Mouse (Mus musculus): ENCODE data around the gene Arhgef3. TPM values are rescaled to one million over a fixed set of nuclear protein-coding genes. Genes with fewer than 3 reads are reported as not detected.

The Arhgef3 gene
- 1.9 and 2.6 TPM in 2 replicates for polyA plus RNA-seq (2012; rRNA removed)
- 5.3 and 5.4 TPM in 2 replicates for polyA plus RNA-seq (2014; fragmentation: Nextera tagmentation; extraction: Ambion mirVana)

GRCm38 (mm10) chr14:27114362-27115274, at the start of gene Arhgef3:
Arhgef3 (plus strand) TSS chr14:27114899.
- peak; percentile 51; the same call in 1 of the 2 replicates for ATAC-seq (ENCODE audit: insufficient read depth)
- TF ChIP-seq CTCF (IDR thresholded peaks at IDR 0.05; ENCODE audit: low read depth) (no peak), EP300 (IDR thresholded peaks at IDR 0.05; ENCODE audit: low read depth) (no peak)
- Histone ChIP-seq H3K27ac (no peak within 1 kb of the TSS), H3K9me3 (ENCODE audit: control insufficient read depth, low read length) (no peaks in the 10 kb centered on the region), H3K4me1 (replicated peaks; ENCODE audit: control insufficient read depth in 2 of 2, insufficient read depth in 2 of 2, low read length in 1 of 2) (no peaks in the 10 kb centered on the region), H3K9ac (replicated peaks) (no peak within 1 kb of the TSS), H3K4me3 (ENCODE audit: insufficient read depth in 1 of 2, low read depth in 2 of 2, low read length in 2 of 2) (peak within 1 kb of the TSS; percentile 38 to 47), H3K4me2 (ENCODE audit: low read depth) (peak within 1 kb of the TSS; percentile 62), H3K36me3 (replicated peaks; ENCODE audit: control insufficient read depth, insufficient read depth, low read depth) (no peaks in the 10 kb centered on the region), H3K27me3 (ENCODE audit: control insufficient read depth, insufficient read depth, low read length) (peaks cover 11% of the 10 kb centered on the region)
- WGBS (ENCODE audit: insufficient replicate concordance), result 2% methylated on average over 56 of the region's 58 CpGs
- DNase-seq (ENCODE audit: low read depth in 3 of 3, low spot score in 3 of 3), result no peak

GRCm38 (mm10) chr14:27066171-27066929, 48.3 kb upstream of the Arhgef3 start:
- Histone ChIP-seq H3K4me2 (ENCODE audit: low read depth) (no peak overlapping the region), H3K27me3 (ENCODE audit: control insufficient read depth, insufficient read depth, low read length) (peaks cover 2% of the 10 kb centered on the region; the same call in 1 of the 2 replicates), H3K9ac (replicated peaks) (no peak overlapping the region), H3K4me1 (replicated peaks; ENCODE audit: control insufficient read depth in 2 of 2, insufficient read depth in 2 of 2, low read length in 1 of 2) (no peaks in the 10 kb centered on the region), H3K27ac (no peak overlapping the region), H3K36me3 (replicated peaks; ENCODE audit: control insufficient read depth, insufficient read depth, low read depth) (no peaks in the 10 kb centered on the region), H3K4me3 (ENCODE audit: insufficient read depth in 1 of 2, low read depth in 2 of 2, low read length in 2 of 2) (no peak overlapping the region), H3K9me3 (ENCODE audit: control insufficient read depth, low read length) (no peaks in the 10 kb centered on the region)
- DNase-seq (ENCODE audit: low read depth in 3 of 3, low spot score in 3 of 3) (no peak), ATAC-seq (ENCODE audit: insufficient read depth) (no peak)
- TF ChIP-seq EP300 (IDR thresholded peaks at IDR 0.05; ENCODE audit: low read depth), result no peak
- no peak for TF ChIP-seq CTCF (IDR thresholded peaks at IDR 0.05; ENCODE audit: low read depth)
- WGBS (ENCODE audit: insufficient replicate concordance), result 9% methylated on average over 9 of the region's 9 CpGs

- no peak overlapping the region for H3K9ac ChIP-seq (replicated peaks)
- no peaks in the 10 kb centered on the region for H3K36me3 ChIP-seq (replicated peaks; ENCODE audit: control insufficient read depth, insufficient read depth, low read depth)
- no peak overlapping the region for H3K4me2 ChIP-seq (ENCODE audit: low read depth)
- TF ChIP-seq CTCF (IDR thresholded peaks at IDR 0.05; ENCODE audit: low read depth) (no peak), EP300 (IDR thresholded peaks at IDR 0.05; ENCODE audit: low read depth) (no peak)
- H3K27me3 ChIP-seq (ENCODE audit: control insufficient read depth, insufficient read depth, low read length), result peaks cover 2% of the 10 kb centered on the region; the same call in 1 of the 2 replicates
- DNase-seq (ENCODE audit: low read depth in 3 of 3, low spot score in 3 of 3) (no peak), ATAC-seq (ENCODE audit: insufficient read depth) (no peak)
- 38% methylated on average over 6 of the region's 6 CpGs for WGBS (ENCODE audit: insufficient replicate concordance)
- H3K4me3 ChIP-seq (ENCODE audit: insufficient read depth in 1 of 2, low read depth in 2 of 2, low read length in 2 of 2), result no peak overlapping the region
- no peak overlapping the region for H3K27ac ChIP-seq
- H3K4me1 ChIP-seq (replicated peaks; ENCODE audit: control insufficient read depth in 2 of 2, insufficient read depth in 2 of 2, low read length in 1 of 2), result no peaks in the 10 kb centered on the region
- H3K9me3 ChIP-seq (ENCODE audit: control insufficient read depth, low read length), result no peaks in the 10 kb centered on the region
Measured at GRCm38 (mm10) chr14:27067866-27068271, 46.8 kb upstream of the Arhgef3 start.

GRCm38 (mm10) chr14:27069434-27070097, 45.1 kb upstream of the Arhgef3 start:
- no peak overlapping the region for H3K4me3 ChIP-seq (ENCODE audit: insufficient read depth in 1 of 2, low read depth in 2 of 2, low read length in 2 of 2)
- H3K9ac ChIP-seq (replicated peaks), result no peak overlapping the region
- ATAC-seq (ENCODE audit: insufficient read depth) (no peak), DNase-seq (ENCODE audit: low read depth in 3 of 3, low spot score in 3 of 3) (no peak)
- no peaks in the 10 kb centered on the region for H3K9me3 ChIP-seq (ENCODE audit: control insufficient read depth, low read length)
- H3K4me1 ChIP-seq (replicated peaks; ENCODE audit: control insufficient read depth in 2 of 2, insufficient read depth in 2 of 2, low read length in 1 of 2), result peaks cover 0 to 2% of the 10 kb centered on the region in 2 experiments; a peak in 2 of 4 replicates
- WGBS (ENCODE audit: insufficient replicate concordance), result 37% methylated on average over 8 of the region's 8 CpGs
- TF ChIP-seq EP300 (IDR thresholded peaks at IDR 0.05; ENCODE audit: low read depth) (no peak), CTCF (IDR thresholded peaks at IDR 0.05; ENCODE audit: low read depth) (no peak)
- H3K4me2 ChIP-seq (ENCODE audit: low read depth), result no peak overlapping the region
- no peak overlapping the region for H3K27ac ChIP-seq
- peaks cover 2% of the 10 kb centered on the region; the same call in 1 of the 2 replicates for H3K27me3 ChIP-seq (ENCODE audit: control insufficient read depth, insufficient read depth, low read length)
- H3K36me3 ChIP-seq (replicated peaks; ENCODE audit: control insufficient read depth, insufficient read depth, low read depth), result no peaks in the 10 kb centered on the region
